Mouse (Mus musculus) G1E-ER4 (cell line): ENCODE measurements around the gene Tpx2. TPM values are rescaled to one million over a fixed set of nuclear protein-coding genes. Genes with fewer than 3 reads are reported as not detected.

Experiments used
- GATA1 ChIP-seq: IDR thresholded peaks from one replicate; pipeline ENCODE4 v1.8.0; 2012; ENCODE audit warnings: low read length, inconsistent platforms
- polyA plus RNA-seq: library from polyadenylated mRNA; stranded (reverse); fragments of >175 nt; gene quantifications from 2 replicates; pipeline ENCODE4 v1.2.3, GENCODE M21; 2012

The Tpx2 gene
- polyA plus RNA-seq, 1 experiment = 11.1 TPM

- TF ChIP-seq GATA1 = no peak
These were observed 66.8 kb downstream of the Tpx2 start for GRCm38 (mm10) chr2:152914310-152915120.

- TF ChIP-seq GATA1 = no peak
These were observed 67.7 kb downstream of the Tpx2 start for GRCm38 (mm10) chr2:152915453-152915852.

GRCm38 (mm10) chr2:152916111-152916510 lies 68.3 kb downstream of the Tpx2 start:
- no peak for TF ChIP-seq GATA1

GRCm38 (mm10) chr2:152917671-152918070 lies 69.9 kb downstream of the Tpx2 start:
- TF ChIP-seq GATA1 = no peak

DNA sequence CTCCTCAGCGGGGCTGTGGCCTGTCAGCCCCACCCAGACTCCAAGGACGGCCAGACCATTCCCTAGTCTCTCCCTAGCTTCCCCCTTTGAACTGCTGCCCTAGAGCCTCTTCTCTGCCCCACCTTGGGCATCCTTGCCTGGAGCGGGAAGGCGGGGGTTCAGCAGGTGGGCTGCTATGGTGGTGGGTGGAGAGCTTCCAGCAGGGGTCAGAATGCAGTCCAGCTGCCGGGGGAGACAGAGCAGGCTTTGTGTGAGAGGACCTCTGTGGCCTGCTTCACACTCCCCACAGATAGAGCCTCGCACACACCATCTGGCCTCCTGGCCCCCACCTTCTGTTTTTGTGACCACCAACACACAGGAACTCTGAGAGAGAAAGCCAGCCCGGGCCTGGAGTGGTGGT lies 74.6 kb downstream of the Tpx2 start:
- TF ChIP-seq GATA1 = no peak

- TF ChIP-seq GATA1 = no peak
These were observed 75.9 kb downstream of the Tpx2 start for GRCm38 (mm10) chr2:152923621-152924020.

- no peak for TF ChIP-seq GATA1
These were observed 76.4 kb downstream of the Tpx2 start for GRCm38 (mm10) chr2:152924128-152924527.

DNA sequence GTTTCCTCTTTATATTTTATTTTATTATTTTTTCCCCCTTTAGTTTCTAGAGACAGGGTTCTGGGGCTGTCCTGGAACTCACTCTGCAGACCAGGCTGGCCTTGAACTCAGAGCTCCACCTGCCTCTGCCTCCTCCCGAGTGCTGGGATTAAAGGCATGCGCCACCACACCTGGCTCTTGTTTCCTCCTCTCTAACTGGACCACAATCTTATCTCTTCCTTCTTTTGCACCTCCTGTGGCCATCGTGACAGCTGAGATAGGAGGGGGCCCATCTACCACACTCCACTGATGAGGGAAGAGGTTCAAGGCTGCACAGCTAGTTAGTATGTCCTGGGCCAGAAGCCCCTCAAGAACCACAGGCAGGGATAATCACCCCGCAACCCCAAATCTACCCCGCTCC lies 76.8 kb downstream of the Tpx2 start:
- no peak for TF ChIP-seq GATA1

DNA sequence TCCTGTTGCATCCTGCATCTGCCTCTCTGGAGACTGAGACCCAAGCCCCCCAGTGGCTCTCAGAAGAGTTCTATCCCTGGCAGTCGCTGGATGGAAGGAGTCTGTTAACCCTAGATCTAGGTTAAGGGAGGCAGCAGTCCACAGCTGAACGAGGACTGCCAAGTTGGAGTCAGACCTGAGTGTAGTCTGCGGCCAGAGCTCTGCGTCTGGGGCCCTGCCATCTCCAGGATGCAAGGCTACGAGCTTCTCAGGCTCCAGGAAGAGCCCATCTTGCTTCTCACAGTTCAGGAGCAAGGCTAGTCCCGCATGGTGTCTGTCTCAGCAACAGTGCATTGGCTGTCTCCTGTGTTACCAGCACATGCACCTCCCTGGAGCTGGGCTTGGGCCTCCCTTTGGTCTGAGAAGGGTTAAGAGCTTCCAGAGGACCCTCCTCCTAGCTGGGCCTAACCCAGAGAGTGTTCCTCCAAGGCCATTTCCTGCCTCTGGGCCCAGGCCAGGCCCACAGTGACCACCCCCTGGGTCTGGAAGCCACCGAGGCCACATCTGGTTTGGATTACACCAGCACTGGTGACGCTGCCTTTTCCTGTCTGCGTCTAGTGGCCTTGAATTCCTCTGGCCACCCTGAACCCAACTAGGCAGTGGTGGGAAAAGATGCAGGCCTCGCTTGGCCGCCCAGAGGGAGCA lies 77.6 kb downstream of the Tpx2 start:
- TF ChIP-seq GATA1 = no peak

GRCm38 (mm10) chr2:152926896-152927295 lies 79.1 kb downstream of the Tpx2 start:
- no peak for TF ChIP-seq GATA1

- no peak for TF ChIP-seq GATA1
These were observed 79.6 kb downstream of the Tpx2 start for GRCm38 (mm10) chr2:152927371-152927770.

- no peak for TF ChIP-seq GATA1
These were observed 80.6 kb downstream of the Tpx2 start for GRCm38 (mm10) chr2:152928219-152928987.

GRCm38 (mm10) chr2:152928988-152929370 lies 81.2 kb downstream of the Tpx2 start:
- no peak for TF ChIP-seq GATA1

DNA sequence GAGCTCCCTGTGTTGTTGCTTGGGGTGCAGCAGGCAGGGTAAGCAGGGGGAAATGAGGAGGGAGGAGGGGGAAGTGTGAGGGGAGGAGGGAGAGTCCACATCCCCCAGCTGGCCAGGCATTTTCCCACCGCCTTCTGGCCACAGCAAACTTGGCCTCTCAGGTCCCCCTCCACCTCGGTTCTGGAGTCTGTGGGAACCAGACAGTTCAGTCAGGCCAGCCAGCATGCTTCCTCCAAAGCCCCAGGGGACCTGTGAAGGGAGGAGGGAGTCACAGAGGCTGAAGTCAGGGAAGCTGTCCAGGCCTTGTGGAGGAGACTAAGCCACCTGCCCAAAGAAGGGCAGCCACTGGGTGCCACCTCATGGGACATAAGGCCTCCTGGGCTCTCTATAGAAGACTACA lies 82.5 kb downstream of the Tpx2 start:
- no peak for TF ChIP-seq GATA1

DNA sequence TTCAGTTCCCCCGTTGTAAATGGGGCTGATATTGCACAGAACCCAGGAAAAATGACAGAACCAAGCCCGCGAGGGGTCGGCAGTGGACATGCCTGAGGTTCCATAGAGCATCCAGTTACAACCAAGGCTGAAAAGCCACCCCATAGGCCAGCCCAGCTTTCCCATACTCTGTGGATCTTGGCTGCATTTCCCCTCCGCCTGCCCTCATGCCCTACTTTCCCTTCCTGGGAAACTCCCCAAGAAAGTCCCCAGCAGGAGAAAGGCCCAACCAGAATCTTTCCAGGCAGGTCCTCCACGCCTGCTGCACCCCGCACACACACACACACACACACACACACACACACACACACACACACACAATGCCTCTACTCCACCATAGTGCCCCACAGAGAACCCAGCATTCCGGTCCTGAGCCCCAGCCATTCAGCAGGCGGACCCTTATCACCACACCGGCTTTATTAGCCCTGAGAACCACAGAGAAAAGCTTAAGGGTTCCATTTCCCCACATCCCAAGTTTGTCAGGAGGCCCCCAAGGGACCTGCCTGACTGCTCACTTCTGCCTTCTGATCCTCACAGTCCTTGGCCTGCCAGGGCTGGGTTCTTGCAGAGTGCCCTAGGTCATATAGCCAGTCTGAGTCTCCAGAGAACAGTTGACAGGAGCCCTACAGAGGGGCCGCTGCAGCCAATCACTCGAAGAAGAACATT lies 83.8 kb downstream of the Tpx2 start:
- TF ChIP-seq GATA1 = no peak

DNA sequence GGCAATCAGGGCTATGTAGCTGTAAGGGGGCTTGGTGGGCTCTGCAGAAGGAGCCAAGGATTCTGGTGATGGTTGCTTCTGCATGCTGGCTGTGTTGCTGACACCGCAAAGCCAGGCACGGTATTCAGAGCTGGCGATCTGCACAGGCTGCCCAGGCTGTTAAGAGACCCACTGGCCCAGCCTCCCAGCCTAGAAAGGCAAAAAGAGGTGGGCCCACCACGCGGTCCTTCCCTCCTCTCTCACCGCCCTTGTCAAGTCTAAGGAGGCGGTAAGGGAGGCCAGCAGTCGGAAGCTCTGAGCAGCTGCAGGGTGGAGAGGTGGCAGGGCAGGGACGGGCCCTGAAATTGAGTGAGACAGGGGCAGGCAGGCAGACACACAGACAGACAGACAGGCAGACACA lies 85.3 kb downstream of the Tpx2 start, which contains the start of gene Foxs1:
Foxs1 (minus strand) TSS at position 161 of the 400 bp plus-strand sequence.
- no peak for TF ChIP-seq GATA1
